Mouse (Mus musculus) limb, embryonic 11.5 days (tissue): ENCODE results near the gene Elmo3. TPM values are rescaled to one million over a fixed set of nuclear protein-coding genes. Genes with fewer than 3 reads are reported as not detected.

Experiments
- ATAC-seq: fragments of 200-750 bp; cut with Nextera tagmentation; 2 replicates; pipeline ENCODE4 v1.8.0; 2017; ENCODE audit warnings: low read depth; ENCODE audit not compliant: insufficient number of reproducible peaks, low FRiP score, low TSS enrichment
- DNase-seq: peaks from one replicate; pipeline ENCODE4 v3.0.0-alpha.2; 2015; ENCODE audit warnings: low spot score
- H3K27ac ChIP-seq: fragments of 300-500 bp; sonication (generic); replicated peaks from 2 replicates; pipeline ENCODE4 v1.5.1; 2014; ENCODE audit warnings: low read depth, mild to moderate bottlenecking, low read length
- H3K27me3 ChIP-seq: fragments of 300-500 bp; sonication (generic); 2 replicates; pipeline ENCODE4 v1.6.1; 2014; ENCODE audit warnings: mild to moderate bottlenecking, low read length, mixed read lengths; ENCODE audit not compliant: control insufficient read depth, insufficient read depth
- H3K36me3 ChIP-seq: fragments of 300-500 bp; sonication (generic); 2 replicates; pipeline ENCODE4 v1.6.1; 2014; ENCODE audit warnings: mild to moderate bottlenecking, low read length, moderate library complexity, mixed read lengths; ENCODE audit not compliant: control insufficient read depth, insufficient read depth
- H3K4me1 ChIP-seq: fragments of 300-500 bp; sonication (generic); 2 replicates; pipeline ENCODE4 v1.6.1; 2014; ENCODE audit warnings: low read length, mixed read lengths; ENCODE audit not compliant: control insufficient read depth, insufficient read depth
- H3K4me2 ChIP-seq: fragments of 300-500 bp; sonication (generic); 2 replicates; pipeline ENCODE4 v1.6.1; 2014; ENCODE audit warnings: low read depth, mild to moderate bottlenecking, moderate library complexity; ENCODE audit not compliant: severe bottlenecking
- H3K4me3 ChIP-seq: fragments of 300-500 bp; sonication (generic); 2 replicates; pipeline ENCODE4 v1.5.1; 2014; ENCODE audit warnings: low read depth, low read length
- H3K9ac ChIP-seq: fragments of 300-500 bp; sonication (generic); 2 replicates; pipeline ENCODE4 v1.6.1; 2014; ENCODE audit warnings: mild to moderate bottlenecking, low read length
- H3K9me3 ChIP-seq: fragments of 300-500 bp; sonication (generic); 2 replicates; pipeline ENCODE4 v1.6.1; 2016; ENCODE audit warnings: low read length; ENCODE audit not compliant: control insufficient read depth
- WGBS: fragments of 180-500 bp; shearing (Covaris S2); extraction: QIAGEN DNeasy Blood & Tissue Kit; methylation state at CpG from one replicate; pipeline ENCODE4 v1.1.7; 2014; 5-methylcytosine and 5-hydroxymethylcytosine counted together
- polyA plus RNA-seq: library from polyadenylated mRNA; unstranded; fragments of >200 nt; fragmentation: Nextera tagmentation; extraction: Ambion mirVana; gene quantifications from 2 replicates; pipeline ENCODE4 v1.2.1, GENCODE M21; 2014

The Elmo3 gene
- polyA plus RNA-seq, 1 experiment from 2014 or later, result 3.7 TPM

GRCm38 (mm10) chr8:105270101-105270915 is 35.1 kb upstream of the Elmo3 start:
- Histone ChIP-seq H3K9ac (no peak overlapping the region), H3K4me3 (peak overlapping the region; percentile 32), H3K27me3 (peaks cover 87% of the 10 kb centered on the region), H3K27ac (no peak overlapping the region), H3K36me3 (no peaks in the 10 kb centered on the region; the same call in 1 of the 2 replicates), H3K4me1 (peaks cover 18% of the 10 kb centered on the region), H3K9me3 (peaks cover 3% of the 10 kb centered on the region; the same call in 1 of the 2 replicates), H3K4me2 (peak overlapping the region; percentile 65; the same call in 1 of the 2 replicates)
- 4% methylated on average over 39 of the region's 39 CpGs for WGBS
- DNase-seq (no peak), ATAC-seq (no peak)

DNA sequence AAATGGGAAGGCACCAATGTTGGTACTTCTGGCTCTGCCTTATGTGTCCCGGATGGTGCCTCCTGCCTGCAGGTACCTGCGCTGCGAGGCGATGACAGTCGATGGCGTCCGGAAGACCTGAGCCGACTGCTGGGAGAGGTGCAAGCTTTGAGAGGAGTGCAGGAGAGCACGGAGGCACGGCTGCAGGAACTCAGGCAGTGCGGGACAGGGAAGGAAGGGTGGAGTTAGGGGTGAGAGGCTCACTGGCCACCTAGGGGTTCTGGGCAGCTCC is 34.5 kb upstream of the Elmo3 start:
- Histone ChIP-seq H3K4me1 (peaks cover 18% of the 10 kb centered on the region), H3K36me3 (no peaks in the 10 kb centered on the region; the same call in 1 of the 2 replicates), H3K9me3 (peaks cover 3% of the 10 kb centered on the region; the same call in 1 of the 2 replicates), H3K27me3 (peaks cover 93% of the 10 kb centered on the region), H3K4me2 (peak overlapping the region; percentile 7; the same call in 1 of the 2 replicates), H3K9ac (no peak overlapping the region), H3K4me3 (peak overlapping the region; percentile 12; the same call in 1 of the 2 replicates), H3K27ac (no peak overlapping the region)
- 2% methylated on average over 11 of the region's 11 CpGs for WGBS
- ATAC-seq, result no peak
- no peak for DNase-seq

DNA sequence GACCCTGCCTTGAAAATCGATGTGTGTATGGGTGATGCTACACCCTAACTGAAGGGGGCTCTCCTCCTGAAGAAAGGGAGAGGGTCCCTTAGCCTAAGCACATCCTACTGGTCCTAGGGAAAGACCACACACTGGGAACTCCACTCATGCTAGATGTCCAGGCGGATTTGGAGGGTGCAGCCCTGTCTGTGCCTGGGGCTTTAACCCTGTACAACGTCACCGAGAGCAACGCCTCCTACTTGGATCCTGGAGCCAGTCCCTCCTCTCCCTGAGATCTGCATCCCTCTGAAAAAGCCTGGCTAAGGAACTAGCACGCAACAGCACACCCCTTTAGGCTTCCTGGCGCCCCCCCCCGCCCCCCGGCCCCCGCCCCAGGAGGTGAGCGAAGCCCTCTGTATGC is 30.0 kb upstream of the Elmo3 start:
- no peaks in the 10 kb centered on the region for H3K36me3 ChIP-seq
- peaks cover 15% of the 10 kb centered on the region for H3K4me1 ChIP-seq
- no peak for ATAC-seq
- H3K27me3 ChIP-seq, result peaks cover 94% of the 10 kb centered on the region
- no peak overlapping the region; the same call in 1 of the 2 replicates for H3K4me3 ChIP-seq
- no peaks in the 10 kb centered on the region for H3K9me3 ChIP-seq
- WGBS, result 6% methylated on average over 11 of the region's 11 CpGs
- no peak for DNase-seq
- H3K27ac ChIP-seq, result no peak overlapping the region
- H3K9ac ChIP-seq, result no peak overlapping the region
- no peak overlapping the region; the same call in 1 of the 2 replicates for H3K4me2 ChIP-seq

GRCm38 (mm10) chr8:105275840-105276239 is 29.6 kb upstream of the Elmo3 start, which contains the start of gene Nol3:
Nol3 (plus strand) TSS chr8:105276140.
- peak within 1 kb of the TSS; percentile 65 for H3K4me2 ChIP-seq
- peaks cover 12% of the 10 kb centered on the region for H3K4me1 ChIP-seq
- H3K4me3 ChIP-seq, result peak within 1 kb of the TSS; percentile 36
- no peaks in the 10 kb centered on the region for H3K9me3 ChIP-seq
- H3K27me3 ChIP-seq, result peaks cover 89% of the 10 kb centered on the region
- ATAC-seq (no peak), DNase-seq (no peak)
- H3K27ac ChIP-seq, result no peak within 1 kb of the TSS
- H3K9ac ChIP-seq, result 0 out of 2 replicates have a peak within 1 kb of the TSS, but pooled peaks have one; percentile 9
- WGBS, result 7% methylated on average over 10 of the region's 10 CpGs
- no peaks in the 10 kb centered on the region for H3K36me3 ChIP-seq

DNA sequence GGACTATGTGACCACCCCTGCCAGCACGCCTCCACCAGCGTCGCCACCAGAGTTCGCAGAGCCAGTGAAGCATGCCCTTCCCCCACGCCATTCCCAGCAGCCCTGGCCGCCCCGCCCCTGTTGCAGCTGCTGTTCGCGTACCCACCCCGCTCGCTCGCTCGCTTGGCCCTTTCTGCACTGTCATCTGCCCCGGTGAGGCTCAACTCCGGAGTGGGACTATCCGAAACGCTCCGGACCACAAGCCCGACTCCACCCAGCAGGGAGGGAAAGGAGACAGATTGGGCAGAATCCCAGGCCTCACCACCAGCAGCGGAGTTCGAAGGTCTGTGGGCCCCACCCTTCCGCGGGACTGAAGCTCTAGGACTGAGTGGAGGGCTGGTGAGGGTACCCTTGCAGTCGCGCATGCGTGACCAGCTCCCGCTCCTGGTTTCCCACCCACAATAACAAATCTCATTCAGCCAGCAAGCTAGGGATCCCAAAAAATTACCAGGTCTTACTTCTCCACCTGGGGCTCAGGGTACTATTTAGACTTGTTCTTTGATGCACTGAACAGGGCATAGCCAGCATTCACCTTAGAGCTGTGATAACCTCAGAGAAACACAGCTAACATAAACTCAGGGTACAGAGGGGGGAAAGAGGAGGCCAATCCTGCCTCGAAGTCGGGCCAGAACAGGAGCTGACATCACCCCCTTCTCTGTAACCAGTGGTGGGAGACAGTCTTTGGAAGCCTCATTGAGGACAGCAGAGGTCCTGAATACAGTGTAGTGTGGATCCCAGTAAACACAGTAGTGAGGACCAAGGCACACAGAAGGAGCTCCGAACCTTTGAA is 28.9 kb upstream of the Elmo3 start:
- H3K4me3 ChIP-seq, result peak overlapping the region; percentile 36
- H3K9me3 ChIP-seq, result no peaks in the 10 kb centered on the region
- 2% methylated on average over 30 of the region's 30 CpGs for WGBS
- 0 out of 2 replicates have a peak overlapping the region, but pooled peaks have one; percentile 9 for H3K9ac ChIP-seq
- H3K4me2 ChIP-seq, result peak overlapping the region; percentile 65
- DNase-seq (peak; percentile 74), ATAC-seq (peak; percentile 35; the same call in 1 of the 2 replicates)
- peaks cover 11% of the 10 kb centered on the region; the same call in 1 of the 2 replicates for H3K4me1 ChIP-seq
- no peak overlapping the region for H3K27ac ChIP-seq
- H3K36me3 ChIP-seq, result no peaks in the 10 kb centered on the region; the same call in 1 of the 2 replicates
- peaks cover 83% of the 10 kb centered on the region for H3K27me3 ChIP-seq

DNA sequence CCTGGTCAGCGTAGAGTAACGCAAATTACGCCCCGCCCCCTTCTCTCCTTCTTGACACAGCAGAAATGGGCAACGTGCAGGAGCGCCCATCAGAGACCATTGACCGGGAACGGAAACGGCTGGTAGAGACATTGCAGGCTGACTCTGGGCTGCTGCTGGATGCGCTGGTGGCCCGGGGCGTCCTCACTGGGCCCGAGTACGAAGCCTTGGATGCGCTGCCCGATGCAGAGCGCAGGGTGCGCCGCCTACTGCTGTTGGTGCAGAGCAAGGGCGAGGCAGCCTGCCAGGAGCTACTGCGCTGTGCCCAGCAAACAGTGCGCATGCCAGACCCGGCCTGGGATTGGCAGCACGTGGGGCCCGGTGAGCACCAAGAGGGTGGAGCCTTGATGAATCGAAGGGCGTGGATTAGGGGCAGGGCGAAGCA is 26.5 kb upstream of the Elmo3 start:
- Histone ChIP-seq H3K9ac (no peak overlapping the region), H3K27me3 (peaks cover 61% of the 10 kb centered on the region), H3K4me1 (peaks cover 11% of the 10 kb centered on the region; the same call in 1 of the 2 replicates), H3K4me2 (peak overlapping the region; percentile 31), H3K9me3 (no peaks in the 10 kb centered on the region), H3K4me3 (peak overlapping the region; percentile 12; the same call in 1 of the 2 replicates), H3K27ac (no peak overlapping the region), H3K36me3 (no peaks in the 10 kb centered on the region; the same call in 1 of the 2 replicates)
- DNase-seq (no peak), ATAC-seq (no peak)
- 4% methylated on average over 28 of the region's 28 CpGs for WGBS

DNA sequence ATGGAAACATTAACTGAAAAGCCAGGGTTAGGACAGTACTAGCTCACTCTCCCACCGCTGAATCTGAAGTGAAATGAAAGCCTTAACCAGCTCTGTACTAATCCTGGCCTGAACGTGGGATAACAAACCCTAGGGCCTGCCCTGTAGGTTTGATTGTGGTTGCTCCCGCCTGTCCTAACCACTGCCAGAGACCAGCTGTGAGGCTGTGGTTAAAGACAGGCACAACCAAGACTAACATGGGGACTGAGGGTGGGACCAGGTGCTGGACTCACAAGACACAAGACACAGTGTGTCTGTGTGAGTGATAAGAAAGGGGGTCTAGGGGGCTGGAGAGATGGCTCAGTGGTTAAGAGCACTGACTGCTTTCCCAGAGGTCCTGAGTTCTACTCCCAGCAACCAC is 24.8 kb upstream of the Elmo3 start:
- Histone ChIP-seq H3K9ac (no peak overlapping the region), H3K27ac (no peak overlapping the region), H3K4me3 (no peak overlapping the region), H3K4me2 (no peak overlapping the region), H3K9me3 (no peaks in the 10 kb centered on the region), H3K36me3 (no peaks in the 10 kb centered on the region; the same call in 1 of the 2 replicates), H3K4me1 (peaks cover 11% of the 10 kb centered on the region; the same call in 1 of the 2 replicates), H3K27me3 (peaks cover 46% of the 10 kb centered on the region)
- ATAC-seq, result no peak
- 75% methylated on average over 3 of the region's 3 CpGs for WGBS
- DNase-seq, result no peak

GRCm38 (mm10) chr8:105281821-105282220 is 23.6 kb upstream of the Elmo3 start:
- H3K4me3 ChIP-seq, result no peak overlapping the region
- no peak for ATAC-seq
- no peaks in the 10 kb centered on the region for H3K9me3 ChIP-seq
- H3K9ac ChIP-seq, result no peak overlapping the region
- whole genome bisulfite sequencing, result 90% methylated on average over 12 of the region's 12 CpGs
- H3K27me3 ChIP-seq, result peaks cover 33% of the 10 kb centered on the region
- H3K27ac ChIP-seq, result no peak overlapping the region
- H3K4me2 ChIP-seq, result no peak overlapping the region
- peaks cover 6% of the 10 kb centered on the region; the same call in 1 of the 2 replicates for H3K4me1 ChIP-seq
- DNase-seq, result no peak
- no peaks in the 10 kb centered on the region; the same call in 1 of the 2 replicates for H3K36me3 ChIP-seq
